Mouse (Mus musculus) kidney, adult 2 months (tissue): Measurements from ENCODE around the gene Arhgap31.

ENCODE experiments used
- CTCF ChIP-seq: fragments of 200-500 bp; conservative IDR thresholded peaks from 2 replicates; pipeline ENCODE4 v1.5.1; 2011; ENCODE audit warnings: low read depth, mild to moderate bottlenecking, control low read depth, low read length, moderate library complexity, mixed read lengths; ENCODE audit not compliant: insufficient read depth, insufficient read length
- POLR2A ChIP-seq: fragments of 200-500 bp; IDR thresholded peaks from one replicate; pipeline ENCODE4 v1.6.1; 2011; ENCODE audit warnings: low read depth, low read length, control low read depth

GRCm38 (mm10) chr16:38668871-38669675 lies 44.0 kb downstream of the Arhgap31 start:
- TF ChIP-seq POLR2A (no peak), CTCF (no peak)
